ENCODE assay signal across 8 mouse cellular contexts in the genomic region with DNA sequence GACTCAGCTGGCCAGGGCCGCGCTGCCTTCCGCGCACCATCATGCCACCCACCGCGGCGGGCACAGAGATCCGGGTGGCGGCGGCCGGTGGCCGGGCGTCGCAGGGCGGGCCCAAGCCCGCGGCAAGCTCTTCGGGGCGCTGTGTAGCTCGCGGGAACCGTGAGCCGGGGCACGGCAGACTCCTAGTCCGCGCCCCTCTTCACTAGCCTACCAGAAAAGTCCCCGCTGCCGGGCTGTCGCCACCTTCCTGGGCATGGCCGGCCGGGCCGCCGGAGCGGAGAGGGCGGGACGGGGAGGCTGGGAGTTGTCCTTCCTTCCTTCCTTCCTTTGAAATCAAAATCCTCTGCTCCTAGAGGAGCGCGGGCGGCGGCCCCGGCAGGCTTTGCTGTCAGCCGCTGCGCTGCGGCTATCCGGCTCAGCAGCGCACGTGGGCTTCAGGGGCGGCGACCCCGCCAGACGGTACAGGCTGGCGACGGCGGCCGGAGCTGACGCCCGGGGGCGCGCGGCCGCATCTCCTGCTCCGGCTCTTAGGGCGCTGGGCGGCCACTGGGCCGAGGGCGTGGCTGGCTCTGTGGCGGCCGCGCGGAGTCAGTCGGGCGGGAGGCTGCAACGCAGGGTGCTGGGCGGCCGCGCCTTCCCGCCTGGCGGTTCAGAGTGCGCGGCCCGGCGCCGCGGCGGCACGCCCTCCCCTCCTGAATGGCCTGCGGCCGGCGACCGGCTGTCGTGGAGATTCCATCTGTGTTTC. TPM values are rescaled to one million over a fixed set of nuclear protein-coding genes. Genes with fewer than 3 reads are reported as not detected.
DNase-seq lines count a peak whose midpoint lies in the region; ATAC-seq and TF ChIP-seq lines count a peak whose summit lies in the region.

No protein-coding gene starts in this region.

- no peak for TF ChIP-seq POLR2A in olfactory bulb, adult 2 months (IDR thresholded peaks at IDR 0.05; ENCODE audit: insufficient read depth, low read depth, low read length)
- TF ChIP-seq POLR2A in thymus, adult 2 months (IDR thresholded peaks at IDR 0.05; ENCODE audit: control insufficient read depth, extremely low read depth, insufficient read depth, low read length, poor library complexity): no peak

- peak overlapping the region; percentile 89 for H3K27ac ChIP-seq in forebrain, embryonic 14.5 days (ENCODE audit: low read depth, low read length)
- peak overlapping the region; percentile 99 for H3K27ac ChIP-seq in lung, embryonic 16.5 days (ENCODE audit: low read length)
- H3K27ac ChIP-seq in olfactory bulb, adult 2 months (ENCODE audit: insufficient read depth, low read depth, low read length): peak overlapping the region; percentile 89
- H3K27ac ChIP-seq in thymus, adult 2 months (ENCODE audit: control insufficient read depth, insufficient read depth, low read length): no peak overlapping the region

- peak; percentile 39 for ATAC-seq in CD4-positive, CD25-positive, alpha-beta regulatory T cell, adult 4 months
- ATAC-seq in forebrain, embryonic 14.5 days: peak; percentile 72
- ATAC-seq in lung, embryonic 16.5 days (ENCODE audit: low read depth): peak; percentile 83

- H3K4me1 ChIP-seq in forebrain, embryonic 14.5 days (ENCODE audit: control insufficient read depth, insufficient read depth, low read length): peaks cover 27% of the 10 kb centered on the region
- H3K4me1 ChIP-seq in lung, embryonic 16.5 days (replicated peaks; ENCODE audit: control insufficient read depth, insufficient read depth, low read length): peaks cover 47% of the 10 kb centered on the region
- peaks cover 9% of the 10 kb centered on the region for H3K4me1 ChIP-seq in olfactory bulb, adult 2 months (ENCODE audit: control insufficient read depth, insufficient read depth, low read length)
- peaks cover 17% of the 10 kb centered on the region for H3K4me1 ChIP-seq in thymus, adult 2 months (replicated peaks; ENCODE audit: control insufficient read depth, insufficient read depth, low read length)

- H3K4me2 ChIP-seq in forebrain, embryonic 14.5 days (ENCODE audit: low read length): peak overlapping the region; percentile 87
- peak overlapping the region; percentile 77 for H3K4me2 ChIP-seq in lung, embryonic 16.5 days (ENCODE audit: low read depth, low read length)

- DNase-seq in adrenal gland, postnatal 14 days: peak; percentile 91
- peak; percentile 64 for DNase-seq in forebrain, embryonic 14.5 days (ENCODE audit: low spot score)
- peak; percentile 78 to 79 for DNase-seq in heart, postnatal 10 days
- peak; percentile 86 to 89 for DNase-seq in kidney, postnatal 36 days
- DNase-seq in thymus, adult 2 months: peak; percentile 41

- WGBS in forebrain, embryonic 14.5 days: under 1% methylated on average over 80 of the region's 91 CpGs
- WGBS in lung, embryonic 16.5 days: 0% methylated on average over 90 of the region's 91 CpGs
- WGBS in olfactory bulb, adult 2 months: under 1% methylated on average over 90 of the region's 91 CpGs
- under 1% methylated on average over 91 of the region's 91 CpGs for WGBS in thymus, adult 2 months

- peak overlapping the region; percentile 57 for H3K4me3 ChIP-seq in forebrain, embryonic 14.5 days (ENCODE audit: low read depth, low read length)
- H3K4me3 ChIP-seq in lung, embryonic 16.5 days (ENCODE audit: low read length): peak overlapping the region; percentile 85
- peak overlapping the region; percentile 74 for H3K4me3 ChIP-seq in olfactory bulb, adult 2 months (ENCODE audit: insufficient read depth, low read depth, low read length)
- peak overlapping the region; percentile 72 for H3K4me3 ChIP-seq in thymus, adult 2 months (ENCODE audit: control insufficient read depth, insufficient read depth, low read length)

- H3K36me3 ChIP-seq in forebrain, embryonic 14.5 days (ENCODE audit: control insufficient read depth, insufficient read depth, low read length): 0 out of 2 replicates have a peak, but pooled peaks cover 4% of the 10 kb centered on the region
- peaks cover 3% of the 10 kb centered on the region; the same call in 1 of the 2 replicates for H3K36me3 ChIP-seq in lung, embryonic 16.5 days (ENCODE audit: control insufficient read depth, insufficient read depth, low read length)
- H3K36me3 ChIP-seq in thymus, adult 2 months (ENCODE audit: control insufficient read depth, insufficient read depth, low read length): no peaks in the 10 kb centered on the region

- H3K9me3 ChIP-seq in forebrain, embryonic 14.5 days (replicated peaks; ENCODE audit: control insufficient read depth, low read length): no peaks in the 10 kb centered on the region
- H3K9me3 ChIP-seq in lung, embryonic 16.5 days (ENCODE audit: control insufficient read depth, low read length): no peaks in the 10 kb centered on the region

- H3K27me3 ChIP-seq in forebrain, embryonic 14.5 days (replicated peaks; ENCODE audit: control insufficient read depth, insufficient read depth, low read length): no peaks in the 10 kb centered on the region
- H3K27me3 ChIP-seq in lung, embryonic 16.5 days (ENCODE audit: control insufficient read depth, insufficient read depth, low read depth, low read length): no peaks in the 10 kb centered on the region
- H3K27me3 ChIP-seq in thymus, adult 2 months (ENCODE audit: control insufficient read depth, insufficient read depth, low read length): no peaks in the 10 kb centered on the region

- intact Hi-C loops in heart, postnatal 10 days (cut with DNase I): loop anchor here (1.0 to 5.0 kb wide), 2 partner anchors 73 to 226 kb away; no protein-coding TSS in a partner anchor

- no peak for TF ChIP-seq CTCF in olfactory bulb, adult 2 months (IDR thresholded peaks at IDR 0.05; ENCODE audit: insufficient read depth, low read depth, low read length)
- TF ChIP-seq CTCF in thymus, adult 2 months (IDR thresholded peaks at IDR 0.05; ENCODE audit: borderline replicate concordance, control insufficient read depth, extremely low read depth, insufficient read depth, low read length, poor library complexity): no peak

- H3K9ac ChIP-seq in forebrain, embryonic 14.5 days (ENCODE audit: low read length): peak overlapping the region; percentile 87
- peak overlapping the region; percentile 95 for H3K9ac ChIP-seq in lung, embryonic 16.5 days (ENCODE audit: low read length)

RNA-seq across cellular contexts. Expression of a gene that starts 0.7 kb away (rescaled TPM):
- 1 to 10 TPM in 1 of 2 experiments, under 1 TPM in 1; 0.25 to 1.1 TPM for polyA plus RNA-seq in CD4-positive, CD25-positive, alpha-beta regulatory T cell, adult 4 months (2017; shearing (Covaris generic))
- total RNA-seq in adrenal gland, postnatal 14 days (2021): 17.8 and 18.1 TPM in 2 replicates
- polyA plus RNA-seq in forebrain, embryonic 14.5 days (2014; fragmentation: Nextera tagmentation; extraction: Ambion mirVana): 7.3 and 7.6 TPM in 2 replicates
- total RNA-seq in heart, postnatal 10 days (2021): 10 to 100 TPM; 21.7 to 23.3 TPM
- polyA plus RNA-seq in lung, embryonic 16.5 days (2015; fragmentation: Nextera tagmentation; extraction: Ambion mirVana): 10.4 and 10.5 TPM in 2 replicates
- 138 TPM in 1 of 2 replicates, not detected in the other for polyA plus RNA-seq in olfactory bulb, adult 2 months (2012; ENCODE audit: insufficient read depth, insufficient read length, low replicate concordance, missing spikeins)
- polyA plus RNA-seq in thymus, adult 2 months (2012; rRNA removed): 24.1 and 30.1 TPM in 2 replicates

RNA-seq across cellular contexts. Expression of a gene that starts 0.8 kb away (rescaled TPM):
- 10 to 100 TPM; 49.7 to 52.7 TPM for polyA plus RNA-seq in CD4-positive, CD25-positive, alpha-beta regulatory T cell, adult 4 months (2017; shearing (Covaris generic))
- total RNA-seq in adrenal gland, postnatal 14 days (2021): 87.2 and 100 TPM in 2 replicates
- polyA plus RNA-seq in forebrain, embryonic 14.5 days (2014; fragmentation: Nextera tagmentation; extraction: Ambion mirVana): 56.2 and 62.8 TPM in 2 replicates
- 10 to 100 TPM; 48.7 to 53.7 TPM for total RNA-seq in heart, postnatal 10 days (2021)
- polyA plus RNA-seq in lung, embryonic 16.5 days (2015; fragmentation: Nextera tagmentation; extraction: Ambion mirVana): 118 and 132 TPM in 2 replicates
- not detected in 2 replicates for polyA plus RNA-seq in olfactory bulb, adult 2 months (2012; ENCODE audit: insufficient read depth, insufficient read length, low replicate concordance, missing spikeins)
- 12.2 and 14.2 TPM in 2 replicates for polyA plus RNA-seq in thymus, adult 2 months (2012; rRNA removed)

Comparison
In these comparisons a context has a peak if more than half of its experiments do, and no peak if none do; other contexts are left out.
1. DNase-seq: peak in every context shown above with its lines; median percentile 91 in adrenal gland, postnatal 14 days; 88 in kidney, postnatal 36 days; 78 in heart, postnatal 10 days; 64 in forebrain, embryonic 14.5 days; 41 in thymus, adult 2 months.